Mouse (Mus musculus) lung, embryonic 14.5 days (tissue): ENCODE measurements at regions not wholly inside any gene's neighbourhood (a gene's known extent, or its start where the extent isn't known, plus 50 kb on each side); places are given as distances from the start of the nearest gene placed in this dataset.

Experiments
- ATAC-seq: fragments of 200-750 bp; cut with Nextera tagmentation; 2 replicates; pipeline ENCODE4 v1.8.0; 2017; ENCODE audit warnings: mild to moderate bottlenecking, moderate TSS enrichment, moderate library complexity; ENCODE audit not compliant: insufficient read depth
- DNase-seq: peaks from one replicate; pipeline ENCODE4 v3.0.0-alpha.2; 2015
- H3K27ac ChIP-seq: fragments of 300-500 bp; sonication (generic); 2 replicates; pipeline ENCODE4 v1.5.1; 2014; ENCODE audit warnings: low read depth, mild to moderate bottlenecking, moderate library complexity
- H3K27me3 ChIP-seq: fragments of 300-500 bp; sonication (generic); 2 replicates; pipeline ENCODE4 v1.6.1; 2014; ENCODE audit warnings: low read length, control low read depth; ENCODE audit not compliant: insufficient read depth
- H3K36me3 ChIP-seq: fragments of 300-500 bp; sonication (generic); 2 replicates; pipeline ENCODE4 v1.6.1; 2014; ENCODE audit warnings: control low read depth; ENCODE audit not compliant: insufficient read depth
- H3K4me1 ChIP-seq: fragments of 300-500 bp; sonication (generic); 2 replicates; pipeline ENCODE4 v1.6.1; 2014; ENCODE audit warnings: antibody characterized with exemption, control low read depth; ENCODE audit not compliant: insufficient read depth
- H3K4me2 ChIP-seq: fragments of 300-500 bp; sonication (generic); 2 replicates; pipeline ENCODE4 v1.6.1; 2014; ENCODE audit warnings: mild to moderate bottlenecking
- H3K4me3 ChIP-seq: fragments of 300-500 bp; sonication (generic); 2 replicates; pipeline ENCODE4 v1.5.1; 2014; ENCODE audit warnings: low read depth, low read length
- H3K9ac ChIP-seq: fragments of 300-500 bp; sonication (generic); 2 replicates; pipeline ENCODE4 v1.6.1; 2014
- H3K9me3 ChIP-seq: fragments of 300-500 bp; sonication (generic); 2 replicates; pipeline ENCODE4 v1.6.1; 2016; ENCODE audit warnings: low read depth, low read length, control low read depth
- CTCF ChIP-seq: IDR thresholded peaks from 2 replicates; pipeline ENCODE4 v1.5.1; 2016; ENCODE audit warnings: antibody characterized with exemption, low read depth
- WGBS: fragments of 180-500 bp; shearing (Covaris S2); extraction: QIAGEN DNeasy Blood & Tissue Kit; methylation state at CpG from one replicate; pipeline ENCODE4 v1.1.7; 2014; 5-methylcytosine and 5-hydroxymethylcytosine counted together

- H3K9me3 ChIP-seq: no peaks in the 10 kb centered on the region
- H3K27me3 ChIP-seq: no peaks in the 10 kb centered on the region
- H3K36me3 ChIP-seq: no peaks in the 10 kb centered on the region
- H3K9ac ChIP-seq: no peak overlapping the region
- DNase-seq: no peak
- no peak overlapping the region for H3K27ac ChIP-seq
- H3K4me3 ChIP-seq: no peak overlapping the region
- no peak overlapping the region for H3K4me2 ChIP-seq
- ATAC-seq: no peak
- no peak for TF ChIP-seq CTCF
- WGBS: 61% methylated on average over 3 of the region's 3 CpGs
- peaks cover 10% of the 10 kb centered on the region; the same call in 1 of the 2 replicates for H3K4me1 ChIP-seq
Observed at GRCm38 (mm10) chr17:4198001-4198400, 501.9 kb upstream of the Nox3 start.

- ATAC-seq: peak; percentile 97
- WGBS: 32% methylated on average over 2 of the region's 2 CpGs
- no peak overlapping the region for H3K4me2 ChIP-seq
- H3K4me1 ChIP-seq: peaks cover 10% of the 10 kb centered on the region; the same call in 1 of the 2 replicates
- H3K27me3 ChIP-seq: no peaks in the 10 kb centered on the region
- no peaks in the 10 kb centered on the region for H3K9me3 ChIP-seq
- no peak for TF ChIP-seq CTCF
- H3K9ac ChIP-seq: no peak overlapping the region
- H3K4me3 ChIP-seq: no peak overlapping the region
- no peaks in the 10 kb centered on the region for H3K36me3 ChIP-seq
- H3K27ac ChIP-seq: peak overlapping the region; percentile 78
- DNase-seq: peak; percentile 95
Observed at GRCm38 (mm10) chr17:4199698-4200153, 503.7 kb upstream of the Nox3 start.

DNA sequence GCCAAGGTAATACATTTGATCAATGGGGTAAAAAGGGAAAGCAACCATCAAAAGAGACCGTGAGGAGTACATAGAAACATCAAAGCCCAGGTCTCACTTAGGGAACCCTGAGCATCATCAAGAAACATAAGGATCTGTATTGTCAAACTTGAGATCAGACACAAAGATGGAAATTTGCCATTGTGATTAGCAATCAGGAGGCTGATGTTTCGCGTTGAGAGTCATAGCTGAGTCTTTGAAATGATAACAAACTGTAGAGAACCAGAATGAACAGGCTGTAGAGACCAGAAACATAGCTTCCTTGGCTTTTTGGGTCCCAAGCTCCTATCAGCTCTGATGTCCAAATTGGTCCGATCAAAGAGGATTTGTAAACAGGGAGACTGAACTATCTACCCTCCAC lies 505.2 kb upstream of the Nox3 start:
- H3K9ac ChIP-seq: no peak overlapping the region
- no peaks in the 10 kb centered on the region for H3K36me3 ChIP-seq
- H3K27me3 ChIP-seq: no peaks in the 10 kb centered on the region
- no peak for DNase-seq
- no peak overlapping the region for H3K4me2 ChIP-seq
- WGBS: 87% methylated on average over 4 of the region's 4 CpGs
- no peak overlapping the region for H3K4me3 ChIP-seq
- H3K9me3 ChIP-seq: no peaks in the 10 kb centered on the region
- H3K4me1 ChIP-seq: peaks cover 10% of the 10 kb centered on the region; the same call in 1 of the 2 replicates
- no peak overlapping the region for H3K27ac ChIP-seq
- no peak for TF ChIP-seq CTCF
- no peak for ATAC-seq

DNA sequence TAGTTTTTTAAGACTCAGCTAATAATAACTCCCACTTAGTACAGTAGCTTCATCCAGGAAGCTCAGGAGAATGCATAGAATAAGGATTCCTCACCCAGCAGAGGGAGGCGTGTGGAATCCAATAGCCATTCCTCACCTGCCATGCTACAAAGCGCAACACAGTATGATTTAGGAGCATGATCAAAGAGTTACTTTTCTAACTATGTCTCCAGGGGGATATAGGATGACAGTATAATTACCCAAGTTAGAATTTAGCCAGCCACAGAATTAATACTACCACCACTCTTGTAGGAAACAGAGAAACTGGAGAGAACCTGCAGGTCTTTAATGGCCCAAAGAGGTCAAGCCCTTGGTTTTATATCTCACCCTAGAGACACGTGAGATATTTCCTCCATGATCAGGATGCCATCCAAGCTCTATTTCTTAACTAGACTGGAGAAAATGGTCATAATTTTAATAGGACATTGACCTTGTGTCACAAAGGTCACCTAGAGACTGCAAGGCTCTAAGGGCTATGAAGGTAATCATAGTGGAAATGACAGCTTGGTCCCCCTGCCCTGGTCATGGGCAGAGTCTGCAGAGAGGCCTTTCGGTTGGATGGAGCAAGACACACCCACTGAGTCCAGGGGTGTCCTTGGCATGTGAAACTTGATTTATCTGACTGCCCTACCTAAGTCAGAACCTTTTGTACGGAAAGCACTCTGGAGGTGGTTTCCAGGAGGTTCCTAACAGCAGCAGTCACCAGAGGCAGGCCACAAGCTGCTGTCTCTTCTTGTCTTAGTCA lies 512.3 kb upstream of the Nox3 start:
- no peaks in the 10 kb centered on the region for H3K27me3 ChIP-seq
- ATAC-seq: no peak
- no peak overlapping the region for H3K4me3 ChIP-seq
- no peak for DNase-seq
- H3K27ac ChIP-seq: no peak overlapping the region
- no peak overlapping the region for H3K4me2 ChIP-seq
- no peaks in the 10 kb centered on the region for H3K36me3 ChIP-seq
- WGBS: 81% methylated on average over 5 of the region's 5 CpGs
- no peak overlapping the region for H3K9ac ChIP-seq
- no peaks in the 10 kb centered on the region for H3K9me3 ChIP-seq
- H3K4me1 ChIP-seq: no peaks in the 10 kb centered on the region
- no peak for TF ChIP-seq CTCF

DNA sequence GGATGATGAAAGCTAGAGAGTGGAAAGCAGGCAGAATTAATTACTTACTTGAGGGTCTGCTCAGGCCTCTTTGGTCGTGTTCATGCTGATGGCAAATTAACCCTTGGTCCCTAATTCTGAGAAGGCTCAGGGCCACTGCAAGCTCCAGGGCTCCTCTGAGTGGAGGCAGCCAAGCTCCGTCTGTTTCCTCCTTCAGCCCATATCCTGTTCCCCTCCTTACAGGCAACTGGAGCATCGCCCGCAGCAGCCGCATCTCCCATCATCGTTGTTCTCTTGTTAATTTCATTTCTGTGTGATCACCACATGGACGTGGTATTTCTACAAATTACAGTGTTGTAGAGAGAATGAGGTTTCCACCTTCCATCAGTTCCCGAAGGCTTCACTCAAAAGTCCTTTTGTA lies 513.6 kb upstream of the Nox3 start:
- H3K4me3 ChIP-seq: no peak overlapping the region
- no peaks in the 10 kb centered on the region for H3K36me3 ChIP-seq
- H3K9ac ChIP-seq: no peak overlapping the region
- H3K4me1 ChIP-seq: no peaks in the 10 kb centered on the region
- H3K9me3 ChIP-seq: no peaks in the 10 kb centered on the region
- H3K4me2 ChIP-seq: no peak overlapping the region
- ATAC-seq: no peak
- TF ChIP-seq CTCF: no peak
- 78% methylated on average over 8 of the region's 8 CpGs for WGBS
- H3K27ac ChIP-seq: no peak overlapping the region
- no peak for DNase-seq
- H3K27me3 ChIP-seq: no peaks in the 10 kb centered on the region

- Histone ChIP-seq H3K36me3 (no peaks in the 10 kb centered on the region), H3K9ac (no peak overlapping the region), H3K4me2 (no peak overlapping the region), H3K27me3 (no peaks in the 10 kb centered on the region), H3K9me3 (no peaks in the 10 kb centered on the region), H3K4me1 (no peaks in the 10 kb centered on the region), H3K27ac (no peak overlapping the region), H3K4me3 (no peak overlapping the region)
- TF ChIP-seq CTCF: no peak
- no peak for ATAC-seq
- DNase-seq: no peak
- 41% methylated on average over 4 of the region's 4 CpGs for WGBS
Observed at GRCm38 (mm10) chr17:4212586-4212985, 516.5 kb upstream of the Nox3 start.

GRCm38 (mm10) chr17:4214970-4215369 lies 518.9 kb upstream of the Nox3 start:
- H3K36me3 ChIP-seq: no peaks in the 10 kb centered on the region
- no peaks in the 10 kb centered on the region for H3K4me1 ChIP-seq
- no peak overlapping the region for H3K4me2 ChIP-seq
- no peak for TF ChIP-seq CTCF
- no peak overlapping the region for H3K4me3 ChIP-seq
- H3K9ac ChIP-seq: no peak overlapping the region
- DNase-seq (no peak), ATAC-seq (no peak)
- no peak overlapping the region for H3K27ac ChIP-seq
- H3K9me3 ChIP-seq: no peaks in the 10 kb centered on the region
- no peaks in the 10 kb centered on the region for H3K27me3 ChIP-seq
- 61% methylated on average over 8 of the region's 8 CpGs for WGBS
